10 mouse cellular contexts compared by ENCODE assay signal in genomic region chr2:76982391-76983145, GRCm38 (mm10). TPM values are rescaled to one million over a fixed set of nuclear protein-coding genes. Genes with fewer than 3 reads are reported as not detected.
DNase-seq lines count a peak whose midpoint lies in the region; ATAC-seq and TF ChIP-seq lines count a peak whose summit lies in the region.
"Had no signal": no experiment of that assay in that cellular context is flagged by ENCODE, and none has a peak within 500 bp of the region (broad histone marks: within the 10 kb centered on the region; RNA-seq: fewer than 3 reads in every experiment).

Gene Ttn (minus strand): TSS chr2:76982547.

- H3K9ac ChIP-seq in neural tube, embryonic 11.5 days (ENCODE audit: low read length): no peak within 1 kb of the TSS
- H3K9ac ChIP-seq in heart, postnatal 0 days (replicated peaks; ENCODE audit: low read depth, low read length): peak within 1 kb of the TSS; percentile 75
- H3K9ac ChIP-seq: liver, embryonic 14.5 days had no signal

- TF ChIP-seq EP300 in heart, postnatal 0 days (IDR thresholded peaks at IDR 0.05; ENCODE audit: low read depth): no peak

- H3K36me3 ChIP-seq in neural tube, embryonic 11.5 days (ENCODE audit: control insufficient read depth, insufficient read depth, low read length): no peaks in the 10 kb centered on the region
- H3K36me3 ChIP-seq in heart, postnatal 0 days (replicated peaks; ENCODE audit: control insufficient read depth, insufficient read depth, low read length): peaks cover 7% of the 10 kb centered on the region; the same call in 1 of the 2 replicates

- H3K4me1 ChIP-seq in neural tube, embryonic 11.5 days (ENCODE audit: control insufficient read depth, insufficient read depth, low read length): no peaks in the 10 kb centered on the region
- peaks cover 10% of the 10 kb centered on the region; the same call in 1 of the 2 replicates for H3K4me1 ChIP-seq in heart, postnatal 0 days (ENCODE audit: control insufficient read depth, insufficient read depth)

- no peak for ATAC-seq in neural tube, embryonic 11.5 days (ENCODE audit: insufficient read depth, low FRiP score, low TSS enrichment)
- ATAC-seq in heart, postnatal 0 days (ENCODE audit: insufficient read depth, low read depth): peak; percentile 90

- H3K4me2 ChIP-seq in neural tube, embryonic 11.5 days (ENCODE audit: low read depth): no peak within 1 kb of the TSS
- H3K4me2 ChIP-seq in heart, postnatal 0 days (ENCODE audit: low read depth, low read length): peak within 1 kb of the TSS; percentile 58

- H3K27me3 ChIP-seq in neural tube, embryonic 11.5 days (ENCODE audit: control insufficient read depth, insufficient read depth, low read length): no peaks in the 10 kb centered on the region
- H3K27me3 ChIP-seq in heart, postnatal 0 days (ENCODE audit: control insufficient read depth, insufficient read depth, low read length): no peaks in the 10 kb centered on the region

- 82% methylated on average over 18 of the region's 18 CpGs for whole genome bisulfite sequencing in neural tube, embryonic 11.5 days
- 25% methylated on average over 18 of the region's 18 CpGs for WGBS in heart, postnatal 0 days

- no peak for TF ChIP-seq CTCF in heart, postnatal 0 days (IDR thresholded peaks at IDR 0.05; ENCODE audit: low read depth)

- H3K4me3 ChIP-seq in neural tube, embryonic 11.5 days (ENCODE audit: low read depth, low read length): no peak within 1 kb of the TSS
- peak within 1 kb of the TSS; percentile 54 for H3K4me3 ChIP-seq in heart, postnatal 0 days (ENCODE audit: low read depth, low read length)

- no peak for DNase-seq in neural tube, embryonic 11.5 days (ENCODE audit: low spot score)
- no peak for DNase-seq in neural tube, embryonic 10.5 days (ENCODE audit: extremely low spot score, low spot score)
- DNase-seq in heart, adult 11 months: peak; percentile 98
- peak; percentile 98 for DNase-seq in heart, postnatal 0 days (ENCODE audit: low spot score)
- peak; percentile 97 for DNase-seq in skeletal muscle tissue, adult 2 months (ENCODE audit: low read depth, low spot score)
- no peak for DNase-seq in cerebellum, adult 11 months
- no peak for DNase-seq in urinary bladder, postnatal 10 days (ENCODE audit: low spot score)
- DNase-seq in frontal cortex, postnatal 36 days (ENCODE audit: low spot score in 2 of 2): no peak
- DNase-seq: kidney, postnatal 25 days had no signal

- no peaks in the 10 kb centered on the region for H3K9me3 ChIP-seq in neural tube, embryonic 11.5 days (ENCODE audit: control insufficient read depth, low read length)
- H3K9me3 ChIP-seq in heart, postnatal 0 days (replicated peaks; ENCODE audit: control insufficient read depth, low read length): no peaks in the 10 kb centered on the region

- no peak within 1 kb of the TSS for H3K27ac ChIP-seq in neural tube, embryonic 11.5 days (ENCODE audit: low read depth, low read length)
- H3K27ac ChIP-seq in heart, postnatal 0 days (ENCODE audit: low read depth): peak within 1 kb of the TSS; percentile 99
- H3K27ac ChIP-seq: liver, embryonic 14.5 days had no signal

RNA-seq across cellular contexts. Expression of gene Ttn, which starts in this region (rescaled TPM):
- 14.6 and 19.7 TPM in 2 replicates for polyA plus RNA-seq in neural tube, embryonic 11.5 days (2014; fragmentation: Nextera tagmentation; extraction: Ambion mirVana)
- total RNA-seq in heart, postnatal 0 days (2014; rRNA removed; ENCODE audit: low replicate concordance): 959 and 970 TPM in 2 replicates
- polyA plus RNA-seq in heart, postnatal 0 days (2015; fragmentation: Nextera tagmentation; extraction: Ambion mirVana): 644 and 700 TPM in 2 replicates

Comparison
In these comparisons a context has a peak if more than half of its experiments do, and no peak if none do; other contexts are left out.
1. RNA of gene Ttn (polyA plus RNA-seq): 644 to 700 TPM in heart, postnatal 0 days; 14.6 to 19.7 TPM in neural tube, embryonic 11.5 days; every median in the first group is over 10 times any median in the second.
2. DNase-seq: peak in heart, adult 11 months (single experiment), heart, postnatal 0 days (single experiment) and skeletal muscle tissue, adult 2 months (single experiment); none in neural tube, embryonic 11.5 days (single experiment), neural tube, embryonic 10.5 days (single experiment), cerebellum, adult 11 months (single experiment), urinary bladder, postnatal 10 days (single experiment) and frontal cortex, postnatal 36 days (0 of 2).